Mouse (Mus musculus) heart, embryonic 15.5 days (tissue): ENCODE results near the gene Thoc5. TPM values are rescaled to one million over a fixed set of nuclear protein-coding genes. Genes with fewer than 3 reads are reported as not detected.

Experiments
- ATAC-seq: fragments of 200-750 bp; cut with Nextera tagmentation; replicated peaks from 2 replicates; pipeline ENCODE4 v1.8.0; 2017; ENCODE audit warnings: low read depth, moderate TSS enrichment; ENCODE audit not compliant: insufficient number of reproducible peaks, insufficient read depth, low FRiP score
- H3K27ac ChIP-seq: fragments of 300-500 bp; sonication (generic); 2 replicates; pipeline ENCODE4 v1.5.1; 2015; ENCODE audit warnings: mild to moderate bottlenecking, inconsistent platforms
- H3K27me3 ChIP-seq: fragments of 300-500 bp; sonication (generic); 2 replicates; pipeline ENCODE4 v1.6.1; 2015; ENCODE audit warnings: inconsistent platforms
- H3K36me3 ChIP-seq: fragments of 300-500 bp; sonication (generic); 2 replicates; pipeline ENCODE4 v1.6.1; 2015; ENCODE audit warnings: mild to moderate bottlenecking, inconsistent platforms
- H3K4me1 ChIP-seq: fragments of 300-500 bp; sonication (generic); replicated peaks from 2 replicates; pipeline ENCODE4 v1.6.1; 2015; ENCODE audit warnings: inconsistent platforms
- H3K4me2 ChIP-seq: fragments of 300-500 bp; sonication (generic); 2 replicates; pipeline ENCODE4 v1.6.1; 2015; ENCODE audit warnings: inconsistent platforms, mild to moderate bottlenecking, moderate library complexity
- H3K4me3 ChIP-seq: fragments of 300-500 bp; sonication (generic); 2 replicates; pipeline ENCODE4 v1.5.1; 2015; ENCODE audit warnings: mild to moderate bottlenecking, inconsistent platforms
- H3K9ac ChIP-seq: fragments of 300-500 bp; sonication (generic); 2 replicates; pipeline ENCODE4 v1.6.1; 2015; ENCODE audit warnings: mild to moderate bottlenecking, inconsistent platforms
- H3K9me3 ChIP-seq: fragments of 300-500 bp; sonication (generic); replicated peaks from 2 replicates; pipeline ENCODE4 v1.6.1; 2016; ENCODE audit warnings: inconsistent platforms
- WGBS: fragments of 180-500 bp; shearing (Covaris S2); methylation state at CpG from one replicate; pipeline ENCODE4 v1.1.7; 2015; ENCODE audit warnings: mixed read lengths; 5-methylcytosine and 5-hydroxymethylcytosine counted together
- polyA plus RNA-seq: library from polyadenylated mRNA; unstranded; fragments of >200 nt; fragmentation: Nextera tagmentation; extraction: Ambion mirVana; gene quantifications from 2 replicates; pipeline ENCODE4 v1.2.1, GENCODE M21; 2015

Thoc5 gene
- polyA plus RNA-seq, 1 experiment from 2014 or later = 18.9 TPM

DNA sequence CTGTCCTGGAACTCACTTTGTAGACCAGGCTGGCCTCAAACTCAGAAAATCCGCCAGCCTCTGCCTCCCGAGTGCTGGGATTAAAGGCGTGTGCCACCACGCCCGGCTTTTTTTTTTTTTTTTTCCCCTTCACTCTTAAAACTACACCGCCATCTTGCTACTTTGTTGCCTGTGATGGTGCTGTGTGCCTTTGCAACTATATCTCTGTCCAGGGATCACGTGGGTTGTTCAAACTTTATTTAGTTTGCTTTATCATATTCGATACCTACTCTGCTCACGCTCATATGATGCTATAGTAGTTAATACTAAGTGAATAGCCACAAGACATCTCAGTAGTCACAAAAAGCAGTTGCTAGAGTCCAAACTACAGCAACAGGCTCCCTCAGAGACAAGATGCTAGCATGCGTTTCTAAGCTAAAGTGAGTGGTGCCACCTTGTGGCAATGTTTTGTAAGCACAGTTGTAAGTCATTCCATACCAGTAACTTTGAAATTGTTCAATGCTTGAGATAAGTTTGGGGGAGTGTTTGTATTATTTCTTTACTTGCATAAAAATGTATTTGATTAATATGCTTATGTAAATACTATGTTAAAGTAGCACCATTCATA, 29.4 kb upstream of the Thoc5 start:
- Histone ChIP-seq H3K4me3 (no peak overlapping the region), H3K4me2 (no peak overlapping the region)

GRCm38 (mm10) chr11:4873755-4874475, 21.2 kb upstream of the Thoc5 start, which contains the start of gene Nipsnap1:
TSS of gene Nipsnap1 (plus strand) at chr11:4873951.
- Histone ChIP-seq H3K27me3 (no peaks in the 10 kb centered on the region), H3K9me3 (no peaks in the 10 kb centered on the region), H3K4me3 (peak within 1 kb of the TSS; percentile 70), H3K36me3 (no peaks in the 10 kb centered on the region), H3K27ac (0 out of 2 replicates have a peak within 1 kb of the TSS, but pooled peaks have one; percentile 15), H3K4me1 (peaks cover 12% of the 10 kb centered on the region), H3K4me2 (peak within 1 kb of the TSS; percentile 92), H3K9ac (peak within 1 kb of the TSS; percentile 62)
- 2% methylated on average over 30 of the region's 30 CpGs for whole genome bisulfite sequencing
- peak; percentile 75 for ATAC-seq

More for the DNA sequence above, 29.4 kb upstream of the Thoc5 start:
- no peaks in the 10 kb centered on the region for H3K4me1 ChIP-seq
- no peak overlapping the region for H3K9ac ChIP-seq
- no peak overlapping the region for H3K27ac ChIP-seq
- no peak for ATAC-seq
- no peaks in the 10 kb centered on the region for H3K36me3 ChIP-seq
- WGBS = 34% methylated on average over 10 of the region's 10 CpGs
- H3K9me3 ChIP-seq = no peaks in the 10 kb centered on the region
- no peaks in the 10 kb centered on the region for H3K27me3 ChIP-seq

- peak overlapping the region; percentile 70 for H3K4me3 ChIP-seq
- ATAC-seq = no peak
- no peaks in the 10 kb centered on the region for H3K9me3 ChIP-seq
- H3K27ac ChIP-seq = no peak overlapping the region
- peak overlapping the region; percentile 92 for H3K4me2 ChIP-seq
- H3K9ac ChIP-seq = peak overlapping the region; percentile 62; the same call in 1 of the 2 replicates
- H3K27me3 ChIP-seq = no peaks in the 10 kb centered on the region
- WGBS = 9% methylated on average over 10 of the region's 10 CpGs
- H3K4me1 ChIP-seq = peaks cover 12% of the 10 kb centered on the region
- no peaks in the 10 kb centered on the region for H3K36me3 ChIP-seq
Observed at GRCm38 (mm10) chr11:4874551-4874950, 20.6 kb upstream of the Thoc5 start.

DNA sequence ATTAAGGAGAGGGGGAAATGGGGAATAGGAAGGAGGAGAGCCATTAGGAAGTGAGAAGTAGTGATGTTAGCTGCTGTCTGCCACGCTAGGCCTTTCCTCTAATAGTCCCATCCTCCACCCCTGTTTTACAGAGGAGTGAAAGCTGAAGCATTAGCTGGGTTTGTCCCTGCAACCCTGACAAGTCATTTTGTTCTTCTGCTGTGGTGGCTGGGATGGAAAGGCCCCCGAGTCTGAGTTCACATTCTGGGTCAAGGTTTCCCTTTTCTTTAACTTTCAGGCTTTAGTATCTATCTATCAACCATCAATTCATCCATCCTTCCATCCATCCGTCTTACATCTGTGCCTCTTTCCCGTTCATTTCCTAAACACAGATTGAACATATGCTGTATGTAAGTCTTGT, 14.0 kb upstream of the Thoc5 start:
- Histone ChIP-seq H3K27ac (no peak overlapping the region), H3K36me3 (no peaks in the 10 kb centered on the region), H3K4me1 (peaks cover 8% of the 10 kb centered on the region), H3K9me3 (no peaks in the 10 kb centered on the region), H3K27me3 (no peaks in the 10 kb centered on the region), H3K9ac (no peak overlapping the region), H3K4me3 (no peak overlapping the region), H3K4me2 (no peak overlapping the region)
- ATAC-seq = no peak
- WGBS = 78% methylated on average over 4 of the region's 4 CpGs

DNA sequence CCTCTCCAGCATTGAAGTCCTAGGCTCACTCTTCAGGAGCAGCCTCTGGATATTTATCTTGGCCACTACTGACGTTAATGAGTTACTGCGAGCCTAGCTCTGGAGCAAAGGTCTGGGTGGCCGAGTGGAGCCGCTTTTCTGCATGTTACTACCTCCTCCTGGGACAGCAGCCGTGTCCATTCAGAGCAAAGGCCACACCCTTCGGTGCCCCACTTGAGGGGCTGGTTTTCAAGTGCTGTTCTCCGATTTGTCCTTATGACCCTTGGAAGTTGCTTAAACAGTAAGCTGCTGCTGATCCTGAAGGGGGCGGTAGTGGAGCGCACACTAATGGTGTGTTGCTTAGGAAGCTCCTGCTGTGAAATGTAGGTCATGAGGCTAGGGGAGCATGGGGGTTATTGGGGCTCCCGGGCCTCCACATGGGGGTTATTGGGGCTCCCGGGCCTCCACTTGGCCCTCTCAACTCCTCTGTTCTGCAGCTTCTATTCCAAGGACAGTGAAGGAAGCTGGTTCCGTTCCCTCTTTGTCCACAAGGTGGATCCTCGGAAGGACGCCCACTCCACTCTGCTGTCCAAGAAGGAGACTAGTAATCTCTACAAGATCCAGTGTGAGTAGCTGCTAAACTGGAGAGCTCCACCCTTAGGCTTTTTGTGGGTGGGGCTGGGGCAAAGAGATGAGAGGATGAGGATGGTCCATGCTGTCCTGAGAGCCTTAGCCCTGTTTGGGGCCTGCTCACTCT, 12.1 kb upstream of the Thoc5 start:
- WGBS = 42% methylated on average over 14 of the region's 14 CpGs
- no peak overlapping the region for H3K27ac ChIP-seq

GRCm38 (mm10) chr11:4885385-4885903, 9.7 kb upstream of the Thoc5 start:
- Histone ChIP-seq H3K9me3 (no peaks in the 10 kb centered on the region), H3K4me3 (no peak overlapping the region), H3K4me1 (peaks cover 8% of the 10 kb centered on the region), H3K36me3 (no peaks in the 10 kb centered on the region; the same call in 1 of the 2 replicates), H3K27ac (no peak overlapping the region), H3K9ac (no peak overlapping the region), H3K4me2 (no peak overlapping the region), H3K27me3 (no peaks in the 10 kb centered on the region)
- 63% methylated on average over 2 of the region's 2 CpGs for WGBS
- ATAC-seq = no peak

More for the DNA sequence above, 12.1 kb upstream of the Thoc5 start:
- H3K4me3 ChIP-seq = no peak overlapping the region
- no peaks in the 10 kb centered on the region for H3K27me3 ChIP-seq
- H3K36me3 ChIP-seq = no peaks in the 10 kb centered on the region
- ATAC-seq = peak; percentile 55; the same call in 1 of the 2 replicates
- H3K4me2 ChIP-seq = no peak overlapping the region
- H3K9me3 ChIP-seq = no peaks in the 10 kb centered on the region
- H3K4me1 ChIP-seq = peaks cover 8% of the 10 kb centered on the region
- no peak overlapping the region for H3K9ac ChIP-seq

DNA sequence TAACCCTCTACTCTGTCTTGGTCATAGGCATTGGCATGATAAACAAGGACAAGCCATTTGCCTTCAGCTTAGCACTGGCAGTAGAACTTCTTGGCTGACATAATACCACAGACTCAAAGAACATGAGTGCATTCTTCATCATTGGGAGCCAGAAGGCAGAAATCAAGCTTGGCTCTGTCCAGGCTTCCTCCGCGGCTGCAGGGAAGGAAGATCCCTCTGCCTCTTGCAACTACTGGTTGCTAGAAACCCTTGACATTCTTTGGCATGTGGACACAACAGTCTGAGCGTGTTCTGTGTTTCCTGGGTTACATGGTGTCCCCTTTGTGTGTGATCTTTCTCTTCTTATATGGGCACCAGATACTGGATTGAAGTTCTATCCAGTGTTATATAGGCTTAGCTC, 8.1 kb upstream of the Thoc5 start:
- H3K4me3 ChIP-seq = no peak overlapping the region
- H3K27me3 ChIP-seq = no peaks in the 10 kb centered on the region
- no peak overlapping the region for H3K9ac ChIP-seq
- no peak overlapping the region for H3K27ac ChIP-seq
- WGBS = 89% methylated on average over 3 of the region's 3 CpGs
- H3K9me3 ChIP-seq = no peaks in the 10 kb centered on the region
- H3K36me3 ChIP-seq = no peaks in the 10 kb centered on the region; the same call in 1 of the 2 replicates
- ATAC-seq = no peak
- H3K4me1 ChIP-seq = peaks cover 8% of the 10 kb centered on the region
- no peak overlapping the region for H3K4me2 ChIP-seq

DNA sequence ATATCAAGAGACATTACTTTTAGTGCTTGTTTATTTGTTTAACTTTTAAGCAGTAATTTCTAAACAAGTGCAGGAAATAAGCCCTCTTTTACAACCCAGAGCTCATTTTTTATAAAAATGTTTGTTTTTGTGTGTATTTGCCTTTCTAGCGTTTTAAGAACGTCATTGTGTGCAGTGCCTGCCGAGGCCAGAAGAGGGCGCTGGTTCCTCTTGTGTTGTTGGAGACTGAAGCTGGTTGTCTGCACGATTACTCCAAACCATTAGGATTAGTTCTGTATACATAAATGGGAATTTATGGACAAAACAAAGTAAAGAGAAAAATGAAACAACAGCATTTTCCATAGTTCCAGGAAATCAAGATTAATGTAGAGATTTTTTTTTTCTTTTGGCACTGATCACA, 5.3 kb downstream of the Thoc5 start:
- Histone ChIP-seq H3K4me3 (no peak overlapping the region), H3K27ac (no peak overlapping the region), H3K4me2 (no peak overlapping the region), H3K27me3 (no peaks in the 10 kb centered on the region), H3K9me3 (no peaks in the 10 kb centered on the region), H3K36me3 (peaks cover 31% of the 10 kb centered on the region), H3K9ac (no peak overlapping the region), H3K4me1 (peaks cover 6% of the 10 kb centered on the region)
- no peak for ATAC-seq
- 69% methylated on average over 5 of the region's 5 CpGs for WGBS

DNA sequence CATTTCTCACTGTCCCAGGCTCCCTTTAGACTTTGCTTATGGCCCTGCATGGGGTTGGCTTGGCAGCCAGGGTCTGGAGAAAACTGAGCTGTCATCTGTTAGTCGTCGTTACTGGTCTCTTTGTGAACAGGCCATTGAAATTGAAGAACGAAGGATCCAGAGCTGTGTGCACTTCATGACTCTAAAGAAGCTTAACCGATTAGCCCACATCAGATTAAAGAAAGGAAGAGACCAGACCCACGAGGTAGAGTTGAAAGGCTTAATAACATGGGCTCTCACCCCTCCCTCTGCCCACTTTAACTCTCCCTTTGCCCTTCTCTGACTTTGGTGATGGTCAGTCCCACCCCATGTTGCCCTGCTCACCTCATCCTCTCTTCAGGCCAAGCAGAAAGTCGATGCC, 6.8 kb downstream of the Thoc5 start:
- no peak for ATAC-seq
- no peak overlapping the region for H3K9ac ChIP-seq
- no peak overlapping the region for H3K4me3 ChIP-seq
- peaks cover 36% of the 10 kb centered on the region for H3K36me3 ChIP-seq
- no peaks in the 10 kb centered on the region for H3K4me1 ChIP-seq
- no peak overlapping the region for H3K4me2 ChIP-seq
- no peaks in the 10 kb centered on the region for H3K9me3 ChIP-seq
- 82% methylated on average over 6 of the region's 6 CpGs for WGBS
- H3K27ac ChIP-seq = no peak overlapping the region
- H3K27me3 ChIP-seq = no peaks in the 10 kb centered on the region

DNA sequence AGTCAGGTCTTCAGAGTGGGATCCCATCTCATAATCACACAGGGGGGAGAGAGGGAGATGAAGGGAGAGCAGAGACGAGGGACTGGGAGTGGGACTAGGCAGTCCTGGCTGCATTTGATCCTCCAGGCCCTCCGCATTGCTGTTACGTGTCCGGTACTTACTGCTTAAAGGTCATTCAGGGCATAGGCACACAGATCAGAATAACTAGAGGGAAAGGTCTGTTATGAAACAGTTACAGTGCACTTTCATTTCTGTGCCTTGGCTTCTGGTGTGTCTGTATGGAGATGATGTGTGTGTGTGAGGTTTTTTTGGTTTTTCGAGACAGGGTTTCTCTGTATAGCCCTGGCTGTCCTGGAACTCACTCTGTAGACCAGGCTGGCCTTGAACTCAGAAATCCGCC, 11.1 kb downstream of the Thoc5 start:
- Histone ChIP-seq H3K9me3 (no peaks in the 10 kb centered on the region), H3K36me3 (peaks cover 44% of the 10 kb centered on the region), H3K27me3 (no peaks in the 10 kb centered on the region), H3K27ac (no peak overlapping the region), H3K9ac (no peak overlapping the region), H3K4me3 (no peak overlapping the region), H3K4me1 (no peaks in the 10 kb centered on the region), H3K4me2 (no peak overlapping the region)
- WGBS = 88% methylated on average over 6 of the region's 6 CpGs
- no peak for ATAC-seq

GRCm38 (mm10) chr11:4916068-4916467, 20.9 kb downstream of the Thoc5 start:
- Histone ChIP-seq H3K4me1 (no peaks in the 10 kb centered on the region), H3K36me3 (peaks cover 53% of the 10 kb centered on the region), H3K4me3 (no peak overlapping the region), H3K4me2 (no peak overlapping the region), H3K27me3 (no peaks in the 10 kb centered on the region), H3K9ac (no peak overlapping the region), H3K27ac (no peak overlapping the region), H3K9me3 (no peaks in the 10 kb centered on the region)
- ATAC-seq = no peak
- 36% methylated on average over 1 of the region's 1 CpGs for WGBS
